Mouse (Mus musculus) left cerebral cortex, adult 11 months (tissue): ENCODE data around the gene Hs6st3.
"Not testable (repeated sequence)": the region's sequence is repeated elsewhere in the genome, so short reads cannot be mapped to it uniquely, and the experiment has no call there.

Experiments
- DNase-seq: peaks from one replicate; pipeline ENCODE4 v3.0.0; 2022; ENCODE audit warnings: low spot score

The Hs6st3 gene

DNA sequence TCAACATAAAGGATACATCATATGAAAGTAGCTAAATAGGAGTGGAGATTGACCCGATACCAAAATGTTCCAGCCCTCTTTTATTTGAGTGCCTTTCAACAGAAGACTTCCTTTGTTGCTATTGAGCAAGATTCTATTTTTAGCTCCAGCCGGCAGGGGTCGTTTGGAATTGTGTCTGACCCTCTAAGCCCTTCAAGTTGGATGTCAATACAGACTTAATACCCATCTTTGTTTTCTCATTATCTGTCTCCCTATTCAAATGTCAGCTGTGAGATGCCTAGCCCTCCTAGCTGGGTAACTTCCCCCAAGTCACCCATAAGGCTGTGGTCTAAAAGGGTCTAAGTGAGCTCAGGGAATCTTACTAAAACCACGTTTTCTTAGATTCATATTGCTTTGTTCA, 312.3 kb downstream of the Hs6st3 start:
- DNase-seq = no peak

DNA sequence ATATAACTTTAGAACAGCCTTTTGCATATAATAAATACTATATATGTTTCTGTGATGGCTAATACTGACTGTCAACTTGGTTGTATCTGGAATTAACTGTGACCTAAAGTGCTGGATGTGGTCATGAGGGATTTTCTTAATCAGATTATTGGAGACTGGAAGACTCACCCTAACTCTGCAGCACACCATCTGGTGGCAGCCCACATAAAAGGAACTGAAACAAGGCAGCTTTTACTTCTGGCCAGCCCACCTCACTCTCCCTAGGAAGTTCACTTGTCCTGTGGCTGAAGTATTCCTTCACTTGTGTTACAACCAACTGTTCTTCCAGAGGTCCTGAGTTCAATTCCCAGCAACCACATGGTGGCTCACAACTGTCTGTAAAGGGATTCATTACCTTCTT, 313.5 kb downstream of the Hs6st3 start:
- no peak for DNase-seq

DNA sequence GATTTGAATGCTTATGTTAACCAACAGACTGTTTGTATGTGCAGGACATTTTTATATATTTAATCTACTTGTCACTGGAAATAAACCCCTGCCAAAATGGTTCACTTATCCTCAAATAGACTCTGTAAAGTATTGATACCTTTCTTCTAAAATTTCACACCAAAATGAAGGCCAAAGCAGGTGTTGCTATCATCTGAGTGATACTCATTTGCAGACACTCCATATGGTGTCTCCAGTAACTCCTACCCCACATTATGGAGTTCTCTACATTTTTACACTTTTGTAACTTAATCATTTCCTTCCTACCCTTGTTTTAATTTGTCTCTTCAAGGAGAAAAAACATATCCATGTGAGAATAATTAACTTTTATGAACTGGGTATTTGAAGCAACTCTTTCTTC, 314.2 kb downstream of the Hs6st3 start:
- no peak for DNase-seq

DNA sequence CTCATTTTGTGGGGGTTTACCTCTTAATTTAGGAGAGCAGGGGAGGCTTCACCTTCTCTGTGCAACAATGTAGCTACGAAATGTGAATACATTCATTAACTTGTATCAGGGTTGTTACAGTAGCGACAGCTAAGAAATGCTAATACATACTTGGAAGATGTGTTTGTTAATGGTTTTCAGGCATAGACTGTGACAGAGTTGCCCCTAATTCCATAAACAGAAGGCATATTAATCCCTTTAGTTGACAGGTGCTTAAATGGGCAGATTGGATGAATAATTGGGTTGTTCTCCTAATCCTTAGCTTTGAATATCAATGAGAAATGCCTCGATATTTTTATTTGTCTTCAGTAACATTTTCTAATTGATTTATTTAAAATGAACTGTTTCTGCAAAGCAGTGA, 314.7 kb downstream of the Hs6st3 start:
- DNase-seq = no peak

DNA sequence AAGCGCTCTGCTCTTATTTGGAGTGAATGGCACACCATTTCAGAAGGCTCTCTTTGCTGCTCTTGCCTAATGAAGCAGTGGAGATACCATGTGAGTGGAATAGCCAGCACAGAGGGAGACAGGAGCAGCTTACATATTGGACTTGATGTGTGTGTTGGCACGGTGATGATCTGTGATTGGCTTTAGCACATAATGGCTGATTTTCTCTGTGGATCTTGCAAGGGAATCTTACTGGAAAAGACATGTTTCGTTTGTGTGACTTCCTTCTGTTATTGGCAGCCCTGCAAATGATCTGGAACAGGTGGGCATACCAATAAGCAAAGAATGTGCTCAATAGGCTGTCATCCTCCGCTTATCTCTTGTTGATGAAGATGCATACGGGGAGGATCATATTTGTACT, 326.2 kb downstream of the Hs6st3 start:
- no peak for DNase-seq

DNA sequence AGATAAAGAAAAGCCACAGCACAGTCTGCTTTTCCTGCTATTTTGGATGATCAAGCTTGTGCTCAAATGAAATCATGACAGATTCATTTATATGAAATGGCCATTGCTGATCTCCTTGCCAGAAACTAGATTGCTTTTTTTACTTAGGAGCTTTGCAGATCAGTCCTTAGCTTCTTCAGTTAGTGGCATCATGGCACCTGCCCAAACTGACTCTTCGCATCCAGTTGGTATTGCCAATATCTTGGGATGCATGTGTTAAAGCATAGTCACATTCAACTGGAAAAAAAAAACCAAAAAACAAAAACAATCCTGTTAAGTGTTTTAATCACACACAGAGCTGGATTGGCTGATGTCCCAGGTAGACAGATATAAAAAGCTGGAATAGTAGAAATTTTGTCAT, 326.7 kb downstream of the Hs6st3 start:
- no peak for DNase-seq

DNA sequence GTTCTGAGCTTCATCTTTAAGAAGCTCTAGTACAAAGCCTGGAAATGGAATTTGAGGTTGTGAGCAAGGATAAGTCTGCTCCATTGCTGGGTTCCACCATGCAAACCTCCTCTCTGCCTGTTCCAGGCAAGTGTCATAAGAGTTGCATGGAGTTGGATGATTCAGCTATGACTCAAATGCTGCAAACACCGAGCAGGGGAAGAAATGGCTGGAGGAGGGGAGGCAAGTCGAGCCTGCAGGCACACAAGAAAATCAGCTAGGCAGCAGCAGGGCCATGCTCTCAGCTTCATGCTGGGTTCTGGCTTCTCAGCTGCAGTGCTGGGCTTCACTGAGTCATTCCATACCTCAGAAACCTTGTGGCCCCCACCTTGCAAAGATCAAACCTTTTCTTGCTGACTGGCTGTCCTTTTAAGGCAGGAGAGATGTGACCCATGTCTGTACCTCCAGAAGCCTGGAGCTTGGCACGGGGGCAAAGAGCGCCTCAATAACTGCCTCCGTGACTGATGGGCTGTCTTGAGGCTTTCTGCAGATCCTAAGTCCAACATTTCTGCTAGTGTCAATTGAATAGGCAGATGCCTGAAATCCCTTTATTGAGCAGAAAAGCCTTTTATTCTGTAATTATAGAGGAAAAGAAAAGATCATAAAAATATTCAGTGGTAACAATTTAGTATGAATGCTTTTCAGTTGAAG, 328.9 kb downstream of the Hs6st3 start:
- DNase-seq = no peak

DNA sequence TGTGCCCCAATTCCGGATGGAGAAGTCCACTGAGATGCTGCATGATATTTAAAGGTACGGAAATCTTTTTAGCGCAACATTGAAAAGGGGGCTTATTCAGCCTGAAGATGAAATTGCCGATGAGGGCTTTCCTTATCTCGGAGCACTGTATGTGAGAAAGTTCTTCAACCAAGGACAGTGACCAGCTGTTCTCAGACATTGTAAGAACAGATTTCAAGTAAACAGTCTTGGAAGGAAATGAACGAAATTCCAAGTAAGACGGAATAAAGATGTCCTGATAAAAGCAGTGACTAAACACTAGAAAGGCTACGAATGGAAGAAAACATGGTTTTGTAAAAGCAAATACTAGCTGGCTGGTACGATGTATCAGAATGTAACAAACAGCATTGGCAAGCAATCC, 338.4 kb downstream of the Hs6st3 start:
- no peak for DNase-seq

DNA sequence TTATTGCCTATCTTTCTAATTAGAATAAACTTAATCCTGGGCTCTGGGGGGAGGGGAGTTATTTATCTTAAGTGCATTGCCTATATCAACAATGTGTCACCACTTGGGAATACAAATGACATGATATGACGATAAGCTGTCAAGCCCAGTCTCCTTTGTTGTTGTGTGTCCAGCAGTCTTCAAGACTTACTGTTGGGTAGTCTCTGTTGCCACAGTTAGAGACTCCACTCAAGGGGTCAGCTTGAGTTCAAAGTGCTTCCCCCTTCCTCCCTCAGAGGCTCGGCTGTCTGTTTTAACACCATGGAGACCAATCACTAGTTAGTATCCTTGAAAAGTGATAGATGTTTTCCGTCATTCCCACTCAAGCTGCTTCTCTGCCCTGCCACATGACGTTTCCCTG, 339.7 kb downstream of the Hs6st3 start:
- DNase-seq = no peak

DNA sequence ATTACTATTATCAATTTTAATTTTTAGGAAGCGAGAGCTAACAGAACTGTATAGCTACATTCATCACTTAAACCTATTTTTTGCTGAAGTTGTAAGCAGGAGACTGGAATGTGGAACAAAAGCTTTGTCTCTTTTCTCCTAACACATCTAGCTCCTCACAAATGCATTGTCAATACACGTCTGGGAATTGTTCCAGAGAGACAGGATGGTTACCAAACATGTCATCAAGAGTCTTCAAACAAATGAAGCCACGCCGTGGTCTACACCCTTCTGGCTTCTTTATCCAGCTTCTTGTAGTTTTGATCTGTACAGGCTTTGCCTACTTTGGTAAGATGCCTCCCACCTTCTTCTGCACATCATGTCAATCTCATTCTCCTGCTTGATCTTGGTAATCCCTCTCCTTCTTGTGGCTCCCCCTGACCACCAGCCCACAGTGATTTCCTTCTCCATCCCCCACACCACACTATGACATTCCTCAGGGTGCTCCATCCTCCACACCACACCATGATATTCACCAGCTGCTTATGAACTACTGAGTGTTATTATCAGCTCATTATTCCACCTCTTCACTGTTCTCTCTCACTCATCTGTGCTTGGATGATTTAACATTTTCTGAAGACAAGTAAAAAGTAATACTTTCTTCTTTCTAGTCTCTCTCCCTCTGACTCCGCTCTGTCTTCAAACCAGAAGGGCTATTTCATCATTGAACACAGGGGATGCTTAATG, 351.0 kb downstream of the Hs6st3 start:
- no peak for DNase-seq

DNA sequence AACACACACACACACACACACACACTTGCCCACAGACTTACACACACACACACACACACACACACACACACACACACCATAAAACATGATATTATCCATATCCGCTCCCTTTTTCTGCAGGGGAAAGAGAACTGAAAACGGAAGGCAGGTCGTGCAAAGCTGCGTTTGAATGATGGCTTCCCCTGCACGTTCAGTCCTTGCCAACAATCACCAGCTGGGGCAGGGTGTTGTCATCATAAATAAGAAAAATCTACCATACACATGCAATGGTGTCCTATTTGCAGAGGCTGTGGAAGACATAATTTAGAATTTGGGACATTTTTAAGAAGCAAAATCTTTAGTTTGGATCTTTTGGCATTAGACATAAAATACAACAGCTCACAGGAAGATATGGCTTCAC, 382.5 kb downstream of the Hs6st3 start:
- DNase-seq = no peak

DNA sequence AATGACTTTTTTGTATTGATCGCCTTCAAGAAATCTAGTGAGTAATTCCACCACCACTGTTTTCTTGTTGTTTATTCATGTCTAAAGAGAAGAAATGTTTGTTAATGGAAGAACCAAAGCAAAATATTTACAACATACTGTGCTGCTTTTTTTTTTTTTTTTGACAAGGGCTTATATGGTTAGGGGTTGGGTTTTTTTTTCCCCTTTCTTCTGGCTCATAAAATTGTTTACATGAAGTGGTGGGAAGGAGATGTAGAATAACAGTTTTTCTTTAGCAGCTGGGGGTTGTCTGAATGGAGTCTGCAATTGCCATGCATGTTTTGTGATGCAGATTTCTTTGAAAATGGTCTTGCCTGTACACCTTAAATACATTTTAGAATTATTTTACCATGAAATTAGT, 382.9 kb downstream of the Hs6st3 start:
- no peak for DNase-seq

DNA sequence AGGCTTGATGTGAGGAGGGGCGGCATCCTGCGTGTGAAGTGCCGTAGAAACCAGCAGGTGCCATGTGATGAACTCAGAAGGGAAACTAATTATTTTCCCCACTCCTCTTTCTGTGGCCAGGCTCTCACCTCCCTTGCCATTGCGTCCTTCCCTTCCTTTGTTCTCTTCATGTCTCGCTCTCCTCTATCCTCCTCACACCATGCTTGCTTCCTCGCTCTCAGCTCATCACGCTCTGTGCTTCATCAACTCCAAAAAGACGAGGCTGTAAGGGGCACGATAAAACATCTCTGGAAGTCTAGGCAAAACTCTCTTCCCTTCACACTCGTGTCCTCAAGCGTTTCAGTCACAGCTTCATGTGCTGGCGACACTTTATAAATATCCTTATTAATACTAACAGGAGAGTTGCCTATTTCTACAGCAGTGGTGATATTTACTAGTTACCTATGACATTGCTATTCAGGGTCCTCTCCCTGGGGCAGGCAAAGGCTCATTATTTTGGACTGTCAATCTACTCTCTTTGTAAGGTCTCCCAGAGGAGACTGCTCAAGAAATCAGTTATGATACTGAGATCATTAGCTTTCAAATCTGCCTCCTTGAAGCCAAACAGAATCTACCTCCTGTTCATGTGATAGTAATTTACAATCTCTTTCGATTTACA, 394.9 kb downstream of the Hs6st3 start:
- no peak for DNase-seq

DNA sequence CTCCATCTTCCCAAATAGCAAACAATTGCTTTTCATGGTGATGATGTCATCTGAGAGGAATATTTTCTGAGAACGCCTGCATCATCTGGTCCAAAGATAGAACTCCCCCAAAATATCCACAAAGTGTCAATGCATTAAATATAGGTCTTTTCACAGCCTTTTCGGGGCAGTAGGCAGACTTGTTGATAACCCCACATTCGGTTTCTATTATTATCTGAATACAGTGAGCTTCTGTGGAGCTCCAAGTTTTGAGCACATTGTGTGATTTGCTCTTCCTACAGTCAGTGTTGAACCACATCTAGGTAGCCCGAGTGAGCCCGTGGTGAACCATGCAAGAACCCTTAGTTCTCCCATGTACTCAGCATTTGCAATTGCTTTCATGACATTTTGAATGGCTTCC, 402.4 kb downstream of the Hs6st3 start:
- DNase-seq = no peak

DNA sequence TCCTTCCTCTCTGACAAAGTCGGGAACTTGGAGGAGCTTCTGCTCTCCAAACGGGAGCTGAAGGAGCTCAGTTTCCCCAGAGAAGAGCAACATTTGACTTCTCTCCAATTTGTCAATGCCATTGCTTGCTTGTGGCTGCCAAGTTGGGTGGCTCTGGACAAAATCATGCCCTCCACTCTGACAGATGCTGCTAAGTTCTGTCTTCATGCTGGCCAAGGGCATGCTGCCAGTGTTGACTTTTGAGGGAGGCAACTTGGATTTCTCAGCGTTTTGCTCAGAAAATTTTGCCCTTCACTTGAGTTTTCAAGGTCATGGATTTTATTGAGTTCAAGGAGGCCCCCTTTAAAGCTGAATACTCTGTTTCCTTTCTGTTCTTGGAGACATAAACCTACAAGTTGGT, 406.5 kb downstream of the Hs6st3 start:
- no peak for DNase-seq

DNA sequence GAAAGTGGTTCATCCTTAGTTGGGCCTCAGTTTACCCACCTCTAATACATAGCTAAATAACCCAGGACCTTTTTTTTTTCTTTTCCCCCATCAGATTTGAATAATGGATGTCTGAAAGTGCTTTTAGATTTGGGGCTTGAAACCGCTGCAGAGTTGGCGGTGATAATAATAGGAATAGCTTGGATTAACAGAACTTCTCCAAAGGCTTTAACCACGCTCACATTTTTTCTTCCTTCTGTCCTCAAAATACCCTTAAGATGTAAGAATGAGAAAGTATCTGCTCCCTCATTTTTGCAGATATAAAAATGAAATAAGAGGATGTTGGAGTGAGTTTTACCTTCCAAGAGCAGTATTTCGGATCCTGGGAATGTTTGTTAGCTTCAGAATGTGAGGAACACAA, 420.2 kb downstream of the Hs6st3 start:
- no peak for DNase-seq

DNA sequence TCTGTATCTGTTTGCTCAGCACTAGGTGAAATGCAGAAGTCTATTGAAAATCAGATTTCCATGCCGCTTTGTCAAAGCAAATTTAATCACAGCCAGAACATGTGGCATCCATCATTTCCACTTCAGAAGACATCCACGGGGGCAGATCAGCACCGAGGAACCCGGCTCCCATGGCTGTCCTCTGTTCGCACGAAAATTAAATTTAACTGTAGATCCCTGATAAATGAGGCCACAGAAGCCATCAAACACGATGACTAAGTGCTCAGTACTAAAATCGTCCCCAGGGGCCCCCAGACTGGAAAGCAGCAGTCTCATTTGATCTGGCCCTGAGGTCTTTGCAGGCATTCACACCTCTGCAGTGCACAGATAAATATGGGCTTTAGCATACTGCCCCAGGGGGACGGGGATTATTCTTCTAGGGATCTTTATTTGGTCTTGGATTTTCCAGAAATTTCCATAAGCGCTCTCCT, 443.9 kb downstream of the Hs6st3 start:
- no peak for DNase-seq

DNA sequence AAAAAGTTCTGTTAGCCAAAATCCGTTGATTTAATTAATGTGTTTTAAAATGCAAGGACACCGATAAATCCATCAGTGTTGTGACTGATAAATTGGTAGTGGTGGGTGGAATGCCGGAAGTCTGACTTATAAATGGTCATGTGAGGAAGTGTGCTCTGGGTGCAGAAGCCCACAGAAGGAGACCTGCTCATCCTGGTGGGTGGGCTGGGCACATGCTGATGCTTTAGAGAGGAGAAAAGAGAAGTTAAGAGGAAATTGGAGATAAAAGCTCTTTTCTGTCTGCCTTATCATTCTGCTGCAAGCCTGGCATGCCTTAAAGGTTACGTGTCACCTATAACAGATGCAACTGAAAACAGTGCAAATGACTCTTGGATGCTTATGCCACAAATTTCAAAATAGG, 446.9 kb downstream of the Hs6st3 start:
- no peak for DNase-seq

DNA sequence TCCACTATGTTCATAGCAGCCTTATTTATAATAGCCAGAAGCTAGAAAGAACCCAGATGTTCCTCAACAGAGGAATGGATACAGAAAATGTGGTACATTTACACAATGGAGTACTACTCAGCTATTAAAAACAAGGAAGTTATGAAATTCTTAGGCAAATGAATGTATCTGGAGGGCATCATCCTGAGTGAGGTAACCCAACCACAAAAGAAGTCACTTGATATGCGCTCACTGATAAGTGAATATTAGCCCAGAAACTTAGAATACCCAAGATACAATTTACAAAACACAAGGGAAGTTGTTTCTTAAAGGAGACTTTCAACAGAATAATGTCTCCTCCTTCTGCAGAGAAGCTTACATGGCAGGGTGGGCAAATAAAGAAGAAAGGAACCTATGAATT, 449.2 kb downstream of the Hs6st3 start:
- not testable (repeated sequence) for DNase-seq

DNA sequence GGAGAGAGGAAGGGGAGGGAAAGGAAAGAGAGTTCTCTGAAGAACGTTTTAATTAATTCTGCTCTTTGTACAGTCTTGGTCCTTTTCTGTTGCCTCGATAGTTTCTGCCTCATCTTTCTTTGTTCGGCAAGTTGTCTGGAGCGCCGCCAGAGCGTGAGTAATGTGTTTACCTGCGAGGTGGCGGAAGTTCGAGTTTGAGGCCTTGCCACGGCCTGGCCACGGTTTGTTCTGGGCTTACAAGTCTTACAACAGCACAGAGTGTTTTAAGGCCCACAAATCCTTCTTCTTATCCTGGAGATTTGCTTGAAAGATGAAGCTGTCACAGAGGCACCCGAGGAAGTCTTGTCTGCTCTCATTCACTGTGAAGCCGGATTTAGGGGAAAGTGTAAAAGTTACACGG, 466.2 kb downstream of the Hs6st3 start:
- no peak for DNase-seq

DNA sequence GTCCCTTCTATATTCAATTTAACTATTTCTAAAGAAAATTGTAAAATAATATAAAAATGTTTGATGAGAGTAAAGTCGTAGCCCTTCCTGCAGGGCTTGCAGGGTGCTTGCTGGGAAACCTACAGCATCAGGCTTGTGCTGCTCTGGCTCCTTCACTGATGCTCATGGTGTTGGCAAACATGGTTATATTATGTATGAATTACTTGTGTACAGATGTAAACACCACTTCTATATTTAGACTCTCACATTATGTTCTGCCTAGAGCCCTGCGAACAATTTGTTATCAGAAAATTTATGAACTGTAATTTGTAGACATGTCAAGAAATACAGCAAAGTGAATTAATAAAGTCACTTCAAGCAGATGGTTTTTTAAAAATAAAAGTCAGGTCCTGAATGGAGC, 474.7 kb downstream of the Hs6st3 start:
- DNase-seq = no peak

DNA sequence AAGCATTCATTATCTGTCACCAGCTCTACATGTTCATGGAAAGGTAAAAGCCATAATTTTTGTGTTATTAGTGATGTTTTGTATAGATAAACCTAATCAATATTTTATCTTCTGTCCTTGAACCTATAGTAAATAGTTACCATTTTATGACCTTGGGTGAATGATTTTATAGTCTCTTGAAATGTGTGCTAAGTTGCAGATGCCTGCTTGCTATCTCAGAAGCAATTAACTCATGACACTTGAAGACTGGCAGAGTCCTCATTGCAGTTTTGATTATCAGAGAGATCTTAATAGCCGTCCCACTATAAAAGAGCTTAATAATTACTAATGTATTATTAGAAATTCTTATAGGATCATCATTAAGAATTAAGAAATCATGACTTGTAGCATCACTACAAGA, 491.0 kb downstream of the Hs6st3 start:
- DNase-seq = no peak

DNA sequence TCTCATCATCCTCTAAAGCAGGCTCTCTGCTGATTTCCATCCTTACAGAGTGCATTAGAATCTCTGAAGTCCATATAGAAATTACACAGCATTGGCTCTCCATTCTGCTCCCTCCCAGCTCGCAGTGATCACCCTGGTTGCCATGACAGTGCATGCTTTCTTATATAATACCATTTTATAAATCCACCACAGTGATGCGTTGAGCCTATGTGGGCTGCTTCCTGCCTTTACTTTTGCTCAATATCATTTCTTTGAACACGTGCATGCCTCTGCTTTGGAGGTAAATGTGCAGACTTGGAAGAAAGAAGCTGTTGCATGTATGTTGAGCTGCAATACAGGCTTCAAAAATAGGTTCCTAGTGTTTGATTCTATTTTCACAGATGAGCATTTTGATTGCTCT, 494.9 kb downstream of the Hs6st3 start:
- DNase-seq = no peak
